Mouse (Mus musculus) testis, adult 2 months (tissue): ENCODE data around the gene Grid1. TPM values are rescaled to one million over a fixed set of nuclear protein-coding genes. Genes with fewer than 3 reads are reported as not detected.

Experiments
- H3K27ac ChIP-seq: fragments of 200-500 bp; 2 replicates; pipeline ENCODE4 v1.5.1; 2012; ENCODE audit warnings: low read depth, low read length; ENCODE audit not compliant: control insufficient read depth, insufficient read depth
- H3K27me3 ChIP-seq: fragments of 200-500 bp; 2 replicates; pipeline ENCODE4 v1.6.1; 2012; ENCODE audit warnings: mild to moderate bottlenecking, low read length, moderate library complexity; ENCODE audit not compliant: control insufficient read depth, insufficient read depth
- H3K36me3 ChIP-seq: fragments of 200-500 bp; 2 replicates; pipeline ENCODE4 v1.6.1; 2012; ENCODE audit warnings: mild to moderate bottlenecking, low read length; ENCODE audit not compliant: control insufficient read depth, insufficient read depth
- H3K4me1 ChIP-seq: fragments of 200-500 bp; 2 replicates; pipeline ENCODE4 v1.6.1; 2012; ENCODE audit warnings: low read length; ENCODE audit not compliant: control insufficient read depth, insufficient read depth
- H3K4me3 ChIP-seq: fragments of 200-500 bp; 2 replicates; pipeline ENCODE4 v1.5.1; 2012; ENCODE audit warnings: low read depth, mild to moderate bottlenecking, low read length, moderate library complexity, mixed read lengths; ENCODE audit not compliant: control insufficient read depth
- CTCF ChIP-seq: fragments of 200-500 bp; IDR thresholded peaks from 2 replicates; pipeline ENCODE4 v1.5.1; 2012; ENCODE audit warnings: low read depth, mild to moderate bottlenecking, inconsistent platforms, low read length, moderate library complexity; ENCODE audit not compliant: control insufficient read depth, insufficient read depth, insufficient replicate concordance
- POLR2A ChIP-seq: fragments of 200-500 bp; IDR thresholded peaks from 2 replicates; pipeline ENCODE4 v1.6.1; 2012; ENCODE audit warnings: low read depth, mild to moderate bottlenecking, inconsistent platforms, low read length, moderate library complexity; ENCODE audit not compliant: control insufficient read depth
- polyA plus RNA-seq: library from polyadenylated mRNA; depleted of rRNA; stranded (reverse); fragments of >200 nt; gene quantifications from 2 replicates; pipeline ENCODE4 v1.2.3, GENCODE M21; 2012

Gene Grid1
- polyA plus RNA-seq, 1 experiment: 1.4 TPM

DNA sequence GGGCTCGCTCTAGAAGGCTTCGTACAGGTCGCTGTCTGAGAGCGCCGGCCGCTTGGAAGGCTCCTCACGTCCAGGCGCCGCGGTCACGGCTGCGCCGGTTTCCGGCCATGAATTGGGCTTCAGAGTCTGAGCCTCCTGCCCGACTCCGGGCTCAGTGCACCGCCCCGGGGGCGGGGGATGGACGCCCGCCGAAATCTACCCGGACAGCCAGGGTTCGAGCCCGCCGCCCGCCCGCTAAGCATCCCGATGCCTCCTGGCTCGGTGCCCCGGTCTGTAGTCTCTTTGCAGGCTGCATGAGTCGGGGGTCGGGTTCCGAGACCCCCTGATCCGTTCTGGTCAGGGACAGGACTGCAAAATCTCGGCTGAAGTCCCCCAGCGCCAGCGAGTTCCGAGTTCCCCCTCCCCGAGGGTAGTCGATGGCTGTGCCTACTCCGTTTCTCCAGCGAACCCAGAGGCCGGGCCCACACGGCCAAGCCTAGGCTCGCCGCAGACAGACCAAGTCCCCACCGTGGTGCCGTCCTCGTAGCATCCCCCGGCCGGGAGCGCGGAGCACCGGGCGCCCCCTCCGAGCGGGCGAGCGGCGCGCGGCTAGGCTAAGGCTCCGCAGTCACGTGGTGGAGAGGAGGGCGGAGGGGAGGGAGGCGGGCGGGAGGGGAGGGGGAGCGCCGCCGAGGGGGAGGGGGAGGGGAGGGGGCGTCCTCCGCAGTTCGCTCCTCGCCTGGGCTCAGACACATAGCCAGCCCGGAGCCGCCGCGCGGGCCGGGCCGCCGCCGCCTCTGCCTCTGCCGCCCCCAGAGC is 588 bp upstream of the Grid1 start:
- H3K36me3 ChIP-seq: no peaks in the 10 kb centered on the region
- H3K4me1 ChIP-seq: peaks cover 12% of the 10 kb centered on the region
- H3K27ac ChIP-seq: no peak overlapping the region
- peaks cover 7% of the 10 kb centered on the region for H3K27me3 ChIP-seq
- H3K4me3 ChIP-seq: peak overlapping the region; percentile 41
- TF ChIP-seq CTCF: no peak
- TF ChIP-seq POLR2A: no peak

DNA sequence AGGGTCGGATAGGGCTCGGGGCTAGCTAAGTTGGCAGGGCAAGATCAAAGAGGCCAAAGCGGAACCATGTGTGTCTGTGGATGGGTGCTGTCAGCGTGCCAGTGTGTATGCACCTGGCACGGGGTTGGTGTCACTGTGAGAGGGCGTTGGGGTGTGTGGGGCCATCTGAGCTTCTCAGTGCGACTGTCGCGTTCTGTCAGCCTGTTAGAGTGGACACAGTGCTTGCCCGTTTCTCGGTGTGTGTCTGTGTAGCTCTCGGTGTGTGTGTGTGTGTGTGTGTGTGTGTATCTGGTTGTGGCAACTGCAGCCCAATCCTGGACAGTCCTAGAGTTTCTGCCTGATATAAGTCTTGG is 721 bp downstream of the Grid1 start:
- peaks cover 7% of the 10 kb centered on the region for H3K27me3 ChIP-seq
- TF ChIP-seq POLR2A (no peak), CTCF (no peak)
- H3K27ac ChIP-seq: no peak overlapping the region
- no peaks in the 10 kb centered on the region for H3K36me3 ChIP-seq
- peak overlapping the region; percentile 59; the same call in 1 of the 2 replicates for H3K4me3 ChIP-seq
- peaks cover 12% of the 10 kb centered on the region for H3K4me1 ChIP-seq

DNA sequence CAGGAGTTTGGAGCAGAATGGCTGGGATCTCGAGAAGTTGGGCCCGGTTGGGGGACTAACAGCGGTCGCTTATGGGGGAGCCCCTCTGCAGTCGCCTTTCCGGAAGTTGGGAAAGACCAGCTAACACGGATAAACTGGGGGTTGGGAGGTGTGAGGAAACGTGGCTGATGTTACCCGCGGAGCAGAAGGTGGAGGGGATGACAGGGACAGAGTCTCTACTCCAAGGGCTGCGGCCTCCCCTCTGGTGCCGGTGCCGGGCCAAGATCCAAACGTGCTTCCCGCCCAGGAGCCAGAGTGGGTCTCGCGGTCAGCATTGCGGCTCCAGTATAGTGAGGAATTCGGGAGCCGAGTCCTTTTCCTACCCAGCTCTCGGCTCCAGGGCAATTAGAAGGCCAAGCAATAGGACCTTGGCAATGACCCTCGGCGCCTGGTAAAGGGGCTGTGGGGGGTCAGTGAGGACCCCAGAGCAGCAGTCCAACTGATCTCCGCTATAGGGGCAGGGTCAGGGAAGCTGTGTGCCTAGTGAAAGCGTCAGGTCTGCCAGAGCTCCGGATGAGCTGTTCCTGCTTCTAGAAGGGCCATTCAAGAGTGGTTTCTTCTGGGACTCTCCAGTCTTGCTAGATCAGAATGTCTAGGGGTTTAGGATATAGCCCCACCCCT is 1.4 kb downstream of the Grid1 start:
- peaks cover 7% of the 10 kb centered on the region for H3K27me3 ChIP-seq
- TF ChIP-seq POLR2A (no peak), CTCF (no peak)
- no peak overlapping the region for H3K27ac ChIP-seq
- H3K4me3 ChIP-seq: no peak overlapping the region
- peaks cover 12% of the 10 kb centered on the region for H3K4me1 ChIP-seq
- H3K36me3 ChIP-seq: no peaks in the 10 kb centered on the region

DNA sequence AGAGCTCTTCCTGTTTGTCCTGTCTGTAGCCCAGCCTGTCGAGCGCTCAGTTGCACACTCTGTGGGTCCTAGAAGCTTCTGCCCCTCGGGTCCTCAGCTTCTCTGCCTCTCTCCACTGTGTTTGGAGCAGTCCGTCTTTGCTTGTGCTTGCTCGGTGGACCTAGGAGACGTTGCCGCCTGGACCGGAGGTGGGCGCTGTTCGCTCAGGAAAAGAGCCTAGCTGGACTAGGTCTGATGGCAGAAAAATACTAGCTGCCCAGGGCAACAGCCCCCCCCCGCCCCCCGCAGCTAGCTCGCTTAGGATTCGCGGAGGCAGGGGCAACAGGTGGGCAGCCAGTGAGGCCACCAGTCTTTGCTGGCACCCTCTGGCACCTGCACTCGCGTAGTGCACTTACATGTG is 3.2 kb downstream of the Grid1 start:
- H3K27me3 ChIP-seq: peaks cover 7% of the 10 kb centered on the region
- TF ChIP-seq POLR2A: no peak
- peak; percentile 58; the same call in 1 of the 2 replicates for TF ChIP-seq CTCF
- no peak overlapping the region for H3K4me3 ChIP-seq

DNA sequence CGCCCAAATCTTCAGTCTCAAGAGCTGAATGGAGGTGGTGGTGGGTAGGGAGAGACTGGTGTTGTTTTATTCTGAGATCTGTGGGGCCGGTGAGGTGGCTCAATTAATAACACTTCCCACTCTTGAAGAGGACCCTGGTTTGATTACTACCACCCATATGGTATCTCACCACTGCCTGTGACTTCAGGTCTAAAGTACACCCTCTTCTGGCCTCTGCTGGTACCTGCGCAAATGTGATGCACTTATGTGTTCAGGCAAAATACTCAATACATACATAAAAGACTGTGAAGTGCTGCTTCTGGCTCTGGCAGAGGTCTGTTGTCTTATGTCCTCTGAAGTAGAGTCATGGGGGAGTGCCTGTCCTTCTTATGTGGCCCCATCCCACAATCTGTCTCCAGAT is 4.3 kb downstream of the Grid1 start:
- Histone ChIP-seq H3K27ac (no peak overlapping the region), H3K4me1 (peaks cover 12% of the 10 kb centered on the region), H3K4me3 (no peak overlapping the region), H3K27me3 (peaks cover 7% of the 10 kb centered on the region), H3K36me3 (no peaks in the 10 kb centered on the region)
- TF ChIP-seq POLR2A (no peak), CTCF (no peak)

More for the DNA sequence above, 3.2 kb downstream of the Grid1 start:
- peaks cover 12% of the 10 kb centered on the region for H3K4me1 ChIP-seq
- H3K36me3 ChIP-seq: no peaks in the 10 kb centered on the region
- no peak overlapping the region for H3K27ac ChIP-seq

DNA sequence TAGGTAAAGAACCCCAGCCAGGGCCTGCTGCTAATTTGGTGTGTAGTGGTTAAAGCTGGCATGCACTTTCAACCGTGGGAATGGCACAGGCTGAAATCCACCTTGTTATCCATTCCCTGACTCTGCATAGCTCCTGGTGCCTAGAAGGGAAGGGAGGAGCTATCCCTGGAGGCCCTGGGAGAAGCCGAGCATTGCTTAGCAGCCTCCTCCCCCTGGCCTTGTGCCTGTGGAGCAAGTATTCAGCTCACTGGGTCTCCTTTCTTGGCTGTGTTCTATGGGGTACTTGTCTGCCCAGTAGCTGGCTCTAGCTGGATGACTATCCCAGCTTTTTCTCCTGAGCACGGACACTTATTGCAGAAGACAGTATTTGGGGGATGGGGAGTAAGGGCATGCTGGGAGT is 6.0 kb downstream of the Grid1 start:
- Histone ChIP-seq H3K4me3 (no peak overlapping the region), H3K4me1 (peaks cover 1% of the 10 kb centered on the region; the same call in 1 of the 2 replicates), H3K27ac (no peak overlapping the region), H3K27me3 (no peaks in the 10 kb centered on the region), H3K36me3 (no peaks in the 10 kb centered on the region)
- TF ChIP-seq POLR2A (no peak), CTCF (no peak)

DNA sequence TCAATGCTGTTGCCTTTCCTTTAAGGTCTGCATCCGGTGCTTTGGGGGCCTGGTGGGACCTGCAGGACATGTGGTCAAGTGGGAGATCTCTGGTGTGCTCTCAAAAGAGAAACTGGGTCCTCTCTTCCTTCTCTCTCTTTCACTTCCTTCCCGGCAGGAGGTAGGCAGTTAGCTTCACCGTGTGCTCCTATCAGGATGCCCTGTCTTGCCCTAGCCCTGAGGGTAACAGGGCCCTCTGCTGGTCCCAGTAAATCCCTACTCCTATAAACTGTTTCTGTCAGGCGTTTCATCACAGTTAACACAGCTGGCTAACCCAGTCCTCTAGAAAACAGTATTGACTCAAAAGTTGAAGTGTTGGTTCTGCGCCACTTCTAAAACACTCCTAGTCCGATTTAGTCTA is 9.9 kb downstream of the Grid1 start:
- Histone ChIP-seq H3K4me1 (no peaks in the 10 kb centered on the region), H3K4me3 (no peak overlapping the region), H3K36me3 (no peaks in the 10 kb centered on the region), H3K27me3 (no peaks in the 10 kb centered on the region), H3K27ac (no peak overlapping the region)
- TF ChIP-seq POLR2A (no peak), CTCF (no peak)
